ENCODE assay signal across 8 mouse cellular contexts in genomic region chr12:69986241-69986762, GRCm38 (mm10). TPM values are rescaled to one million over a fixed set of nuclear protein-coding genes. Genes with fewer than 3 reads are reported as not detected.
DNase-seq lines count a peak whose midpoint lies in the region; ATAC-seq and TF ChIP-seq lines count a peak whose summit lies in the region.

No protein-coding gene starts in this region.

- peak overlapping the region; percentile 96 for H3K9ac ChIP-seq in embryonic facial prominence, embryonic 13.5 days
- peak overlapping the region; percentile 98 for H3K9ac ChIP-seq in heart, postnatal 0 days (replicated peaks; ENCODE audit: low read depth, low read length)
- H3K9ac ChIP-seq in stomach, embryonic 14.5 days (replicated peaks; ENCODE audit: low read depth, low read length) = peak overlapping the region; percentile 92

- H3K4me2 ChIP-seq in embryonic facial prominence, embryonic 13.5 days = peak overlapping the region; percentile 71
- peak overlapping the region; percentile 83 for H3K4me2 ChIP-seq in heart, postnatal 0 days (ENCODE audit: low read depth, low read length)
- peak overlapping the region; percentile 68 for H3K4me2 ChIP-seq in stomach, embryonic 14.5 days (replicated peaks; ENCODE audit: low read depth, low read length)

- TF ChIP-seq CTCF in heart, postnatal 0 days (IDR thresholded peaks at IDR 0.05; ENCODE audit: low read depth) = no peak

- H3K36me3 ChIP-seq in heart, embryonic 10.5 days = peaks cover 30% of the 10 kb centered on the region
- H3K36me3 ChIP-seq in embryonic facial prominence, embryonic 13.5 days = peaks cover 31% of the 10 kb centered on the region
- H3K36me3 ChIP-seq in heart, postnatal 0 days (replicated peaks; ENCODE audit: control insufficient read depth, insufficient read depth, low read length) = peaks cover 20% of the 10 kb centered on the region
- peaks cover 33% of the 10 kb centered on the region for H3K36me3 ChIP-seq in limb, embryonic 10.5 days
- H3K36me3 ChIP-seq in stomach, embryonic 14.5 days (ENCODE audit: control insufficient read depth, insufficient read depth, low read length) = peaks cover 19% of the 10 kb centered on the region

- WGBS in heart, embryonic 10.5 days = under 1% methylated on average over 34 of the region's 36 CpGs
- under 1% methylated on average over 34 of the region's 36 CpGs for WGBS in embryonic facial prominence, embryonic 13.5 days
- WGBS in heart, postnatal 0 days = under 1% methylated on average over 30 of the region's 36 CpGs
- WGBS in limb, embryonic 10.5 days = 0% methylated on average over 33 of the region's 36 CpGs
- WGBS in stomach, embryonic 14.5 days = under 1% methylated on average over 36 of the region's 36 CpGs

- peaks cover 5% of the 10 kb centered on the region; the same call in 1 of the 2 replicates for H3K4me1 ChIP-seq in heart, embryonic 10.5 days
- H3K4me1 ChIP-seq in embryonic facial prominence, embryonic 13.5 days = peaks cover 14% of the 10 kb centered on the region
- H3K4me1 ChIP-seq in heart, postnatal 0 days (ENCODE audit: control insufficient read depth, insufficient read depth) = peaks cover 17% of the 10 kb centered on the region; the same call in 1 of the 2 replicates
- H3K4me1 ChIP-seq in limb, embryonic 10.5 days = peaks cover 12% of the 10 kb centered on the region
- peaks cover 13% of the 10 kb centered on the region for H3K4me1 ChIP-seq in stomach, embryonic 14.5 days (ENCODE audit: control insufficient read depth, insufficient read depth, low read length)

- H3K4me3 ChIP-seq in heart, embryonic 10.5 days = peak overlapping the region; percentile 96
- peak overlapping the region; percentile 89 for H3K4me3 ChIP-seq in embryonic facial prominence, embryonic 13.5 days
- peak overlapping the region; percentile 82 for H3K4me3 ChIP-seq in heart, postnatal 0 days (ENCODE audit: low read depth, low read length)
- peak overlapping the region; percentile 92 for H3K4me3 ChIP-seq in limb, embryonic 10.5 days
- peak overlapping the region; percentile 79 for H3K4me3 ChIP-seq in stomach, embryonic 14.5 days (ENCODE audit: low read depth, low read length)

- H3K27me3 ChIP-seq in heart, embryonic 10.5 days (ENCODE audit: insufficient read depth, poor library complexity, severe bottlenecking) = no peaks in the 10 kb centered on the region
- no peaks in the 10 kb centered on the region for H3K27me3 ChIP-seq in embryonic facial prominence, embryonic 13.5 days
- H3K27me3 ChIP-seq in heart, postnatal 0 days (ENCODE audit: control insufficient read depth, insufficient read depth, low read length) = no peaks in the 10 kb centered on the region
- H3K27me3 ChIP-seq in limb, embryonic 10.5 days (ENCODE audit: low read depth, poor library complexity, severe bottlenecking) = no peaks in the 10 kb centered on the region
- no peaks in the 10 kb centered on the region for H3K27me3 ChIP-seq in stomach, embryonic 14.5 days (ENCODE audit: control insufficient read depth, insufficient read depth, low read length)

- ATAC-seq in embryonic facial prominence, embryonic 13.5 days (ENCODE audit: insufficient number of reproducible peaks, insufficient read depth, low FRiP score, low TSS enrichment, low read depth) = peak; percentile 59; the same call in 1 of the 2 replicates
- ATAC-seq in heart, postnatal 0 days (ENCODE audit: insufficient read depth, low read depth) = peak; percentile 56
- peak; percentile 53 for ATAC-seq in stomach, embryonic 14.5 days (ENCODE audit: insufficient number of reproducible peaks, insufficient read depth, low FRiP score, low read depth)

- no peaks in the 10 kb centered on the region for H3K9me3 ChIP-seq in heart, embryonic 10.5 days
- H3K9me3 ChIP-seq in embryonic facial prominence, embryonic 13.5 days = no peaks in the 10 kb centered on the region
- no peaks in the 10 kb centered on the region for H3K9me3 ChIP-seq in heart, postnatal 0 days (replicated peaks; ENCODE audit: control insufficient read depth, low read length)
- no peaks in the 10 kb centered on the region for H3K9me3 ChIP-seq in limb, embryonic 10.5 days (replicated peaks)
- no peaks in the 10 kb centered on the region for H3K9me3 ChIP-seq in stomach, embryonic 14.5 days (ENCODE audit: control insufficient read depth, low read depth, low read length)

- peak overlapping the region; percentile 99 for H3K27ac ChIP-seq in heart, embryonic 10.5 days
- peak overlapping the region; percentile 92 for H3K27ac ChIP-seq in embryonic facial prominence, embryonic 13.5 days
- peak overlapping the region; percentile 97 for H3K27ac ChIP-seq in heart, postnatal 0 days (ENCODE audit: low read depth)
- H3K27ac ChIP-seq in limb, embryonic 10.5 days = peak overlapping the region; percentile 98
- H3K27ac ChIP-seq in stomach, embryonic 14.5 days (ENCODE audit: low read length) = peak overlapping the region; percentile 82

- peak; percentile 86 for DNase-seq in heart, embryonic 10.5 days (ENCODE audit: low spot score)
- DNase-seq in heart, adult 11 months = no peak
- DNase-seq in MN1 (ENCODE audit: low spot score) = peak; percentile 55
- peak; percentile 46 for DNase-seq in heart, postnatal 0 days (ENCODE audit: low spot score)
- peak; percentile 74 for DNase-seq in limb, embryonic 10.5 days (ENCODE audit: low spot score)
- peak; percentile 57 for DNase-seq in mesoderm, embryonic 11.5 days (ENCODE audit: low read depth, low spot score)

- TF ChIP-seq EP300 in heart, postnatal 0 days (IDR thresholded peaks at IDR 0.05; ENCODE audit: low read depth) = no peak

RNA-seq across cellular contexts. Expression of gene Sav1, which starts 0.5 kb away (rescaled TPM):
- 3.9 and 6.8 TPM in 2 replicates for polyA plus RNA-seq in heart, embryonic 10.5 days (2016; fragmentation: Nextera tagmentation; extraction: Ambion mirVana)
- 4.4 and 8.7 TPM in 2 replicates for polyA plus RNA-seq in embryonic facial prominence, embryonic 13.5 days (2015; fragmentation: Nextera tagmentation; extraction: Ambion mirVana)
- 35.5 and 48.1 TPM in 2 replicates for total RNA-seq in heart, postnatal 0 days (2014; rRNA removed; ENCODE audit: low replicate concordance)
- polyA plus RNA-seq in heart, postnatal 0 days (2015; fragmentation: Nextera tagmentation; extraction: Ambion mirVana) = 4.0 and 4.3 TPM in 2 replicates
- polyA plus RNA-seq in limb, embryonic 10.5 days (2016; fragmentation: Nextera tagmentation; extraction: Ambion mirVana) = 8.7 and 9.3 TPM in 2 replicates
- 3.2 and 4.4 TPM in 2 replicates for polyA plus RNA-seq in stomach, embryonic 14.5 days (2014; fragmentation: Nextera tagmentation; extraction: Ambion mirVana)
